In genomic region chr4:127060585-127061290, GRCm38 (mm10) we compare ENCODE assay signal across 7 mouse cellular contexts. TPM values are rescaled to one million over a fixed set of nuclear protein-coding genes. Genes with fewer than 3 reads are reported as not detected.
A peak's percentile ranks its signal among the peaks of the same experiment; 100 is the strongest.
DNase-seq lines count a peak whose midpoint lies in the region; ATAC-seq and TF ChIP-seq lines count a peak whose summit lies in the region.

Gene Zmym1, minus strand, starts transcription at chr4:127061152.

- no peaks in the 10 kb centered on the region for H3K9me3 ChIP-seq in embryonic facial prominence, embryonic 11.5 days (replicated peaks; ENCODE audit: control insufficient read depth, low read length)
- H3K9me3 ChIP-seq in limb, embryonic 12.5 days = no peaks in the 10 kb centered on the region
- H3K9me3 ChIP-seq in midbrain, embryonic 15.5 days = no peaks in the 10 kb centered on the region

- H3K4me3 ChIP-seq in embryonic facial prominence, embryonic 11.5 days (ENCODE audit: low read depth, low read length) = peak within 1 kb of the TSS; percentile 71
- H3K4me3 ChIP-seq in kidney, adult 2 months (ENCODE audit: insufficient read depth, low read depth, low read length) = peak within 1 kb of the TSS; percentile 99
- peak within 1 kb of the TSS; percentile 79 for H3K4me3 ChIP-seq in limb, embryonic 12.5 days (replicated peaks)
- H3K4me3 ChIP-seq in midbrain, embryonic 15.5 days = peak within 1 kb of the TSS; percentile 74
- peak within 1 kb of the TSS; percentile 77 for H3K4me3 ChIP-seq in spleen, adult 2 months (ENCODE audit: extremely low read depth, insufficient read depth, insufficient read length)

- peak; percentile 12 for TF ChIP-seq POLR2A in kidney, adult 2 months (IDR thresholded peaks at IDR 0.05; ENCODE audit: low read depth, low read length)
- peak; percentile 41 for TF ChIP-seq POLR2A in spleen, adult 2 months (IDR thresholded peaks at IDR 0.05; ENCODE audit: low read depth, low read length)

- H3K4me2 ChIP-seq in embryonic facial prominence, embryonic 11.5 days (ENCODE audit: low read depth, low read length) = peak within 1 kb of the TSS; percentile 48
- peak within 1 kb of the TSS; percentile 82 for H3K4me2 ChIP-seq in limb, embryonic 12.5 days
- H3K4me2 ChIP-seq in midbrain, embryonic 15.5 days = peak within 1 kb of the TSS; percentile 76

- TF ChIP-seq CTCF in kidney, adult 2 months (conservative IDR thresholded peaks at IDR 0.05; ENCODE audit: insufficient read depth, insufficient read length, low read depth, low read length) = no peak
- TF ChIP-seq CTCF in spleen, adult 2 months (IDR thresholded peaks at IDR 0.05; ENCODE audit: extremely low read depth, insufficient read depth, insufficient read length, insufficient replicate concordance) = no peak

- peak; percentile 88 for ATAC-seq in embryonic facial prominence, embryonic 11.5 days (replicated peaks; ENCODE audit: insufficient number of reproducible peaks, low FRiP score, low TSS enrichment, low read depth)
- peak; percentile 82 for ATAC-seq in limb, embryonic 12.5 days (ENCODE audit: insufficient number of reproducible peaks, insufficient read depth, low FRiP score, low TSS enrichment, low read depth)
- peak; percentile 86 for ATAC-seq in midbrain, embryonic 15.5 days (replicated peaks)

- H3K27me3 ChIP-seq in embryonic facial prominence, embryonic 11.5 days (ENCODE audit: control insufficient read depth, insufficient read depth, low read length) = no peaks in the 10 kb centered on the region
- H3K27me3 ChIP-seq in kidney, adult 2 months (replicated peaks; ENCODE audit: control insufficient read depth, insufficient read depth, low read length) = no peaks in the 10 kb centered on the region; the same call in 1 of the 2 replicates
- H3K27me3 ChIP-seq in limb, embryonic 12.5 days = no peaks in the 10 kb centered on the region
- no peaks in the 10 kb centered on the region for H3K27me3 ChIP-seq in midbrain, embryonic 15.5 days (replicated peaks)
- no peaks in the 10 kb centered on the region for H3K27me3 ChIP-seq in spleen, adult 2 months (ENCODE audit: control insufficient read depth, insufficient read depth, low read length)

- no peaks in the 10 kb centered on the region; the same call in none of the 2 replicates for H3K36me3 ChIP-seq in embryonic facial prominence, embryonic 11.5 days (replicated peaks; ENCODE audit: control insufficient read depth, insufficient read depth, low read depth, low read length)
- no peaks in the 10 kb centered on the region for H3K36me3 ChIP-seq in kidney, adult 2 months (ENCODE audit: control insufficient read depth, insufficient read depth, low read length)
- peaks cover 28% of the 10 kb centered on the region for H3K36me3 ChIP-seq in limb, embryonic 12.5 days
- peaks cover 3% of the 10 kb centered on the region; the same call in 1 of the 2 replicates for H3K36me3 ChIP-seq in midbrain, embryonic 15.5 days (replicated peaks)
- peaks cover 3% of the 10 kb centered on the region for H3K36me3 ChIP-seq in spleen, adult 2 months (ENCODE audit: control insufficient read depth, insufficient read depth, low read length)

- H3K9ac ChIP-seq in embryonic facial prominence, embryonic 11.5 days (replicated peaks; ENCODE audit: low read length) = peak within 1 kb of the TSS; percentile 85
- H3K9ac ChIP-seq in limb, embryonic 12.5 days (replicated peaks) = peak within 1 kb of the TSS; percentile 75
- H3K9ac ChIP-seq in midbrain, embryonic 15.5 days = peak within 1 kb of the TSS; percentile 71

- H3K4me1 ChIP-seq in embryonic facial prominence, embryonic 11.5 days (ENCODE audit: control insufficient read depth, insufficient read depth, low read length) = no peaks in the 10 kb centered on the region
- no peaks in the 10 kb centered on the region for H3K4me1 ChIP-seq in kidney, adult 2 months (ENCODE audit: control insufficient read depth, insufficient read depth, low read length)
- 0 out of 2 replicates have a peak, but pooled peaks cover 7% of the 10 kb centered on the region for H3K4me1 ChIP-seq in limb, embryonic 12.5 days (replicated peaks)
- H3K4me1 ChIP-seq in midbrain, embryonic 15.5 days = peaks cover 12% of the 10 kb centered on the region
- no peaks in the 10 kb centered on the region for H3K4me1 ChIP-seq in spleen, adult 2 months (ENCODE audit: control insufficient read depth, insufficient read depth, insufficient read length)

- WGBS in embryonic facial prominence, embryonic 11.5 days = 2% methylated on average over 38 of the region's 38 CpGs
- WGBS in kidney, adult 2 months = 1% methylated on average over 38 of the region's 38 CpGs
- WGBS in limb, embryonic 12.5 days = under 1% methylated on average over 38 of the region's 38 CpGs
- 1% methylated on average over 38 of the region's 38 CpGs for WGBS in midbrain, embryonic 15.5 days
- under 1% methylated on average over 38 of the region's 38 CpGs for WGBS in spleen, adult 2 months

- DNase-seq in adrenal gland, postnatal 14 days = peak; percentile 97
- peak; percentile 92 for DNase-seq in embryonic facial prominence, embryonic 11.5 days (ENCODE audit: low spot score)
- peak; percentile 99 for DNase-seq in heart, adult 11 months
- peak; percentile 93 for DNase-seq in kidney, adult 2 months
- peak; percentile 76 to 91 for DNase-seq in spleen, adult 2 months (ENCODE audit: low read depth in 1 of 2, low spot score in 2 of 2)

- no peak within 1 kb of the TSS for H3K27ac ChIP-seq in embryonic facial prominence, embryonic 11.5 days (replicated peaks; ENCODE audit: low read depth, low read length)
- peak within 1 kb of the TSS; percentile 51; the same call in 1 of the 2 replicates for H3K27ac ChIP-seq in kidney, adult 2 months (ENCODE audit: insufficient read depth, low read depth, low read length)
- peak within 1 kb of the TSS; percentile 20; the same call in 1 of the 2 replicates for H3K27ac ChIP-seq in limb, embryonic 12.5 days
- peak within 1 kb of the TSS; percentile 63 for H3K27ac ChIP-seq in midbrain, embryonic 15.5 days
- peak within 1 kb of the TSS; percentile 36 for H3K27ac ChIP-seq in spleen, adult 2 months (ENCODE audit: insufficient read depth, low read length)

RNA-seq across cellular contexts. Expression of gene Zmym1, which starts in this region (rescaled TPM):
- total RNA-seq in adrenal gland, postnatal 14 days (2021) = 8.1 and 9.2 TPM in 2 replicates
- polyA plus RNA-seq in embryonic facial prominence, embryonic 11.5 days (2014; fragmentation: Nextera tagmentation; extraction: Ambion mirVana) = 37.1 and 37.6 TPM in 2 replicates
- 1.0 and 1.3 TPM in 2 replicates for polyA plus RNA-seq in kidney, adult 2 months (2012; rRNA removed)
- 26.2 and 30.2 TPM in 2 replicates for polyA plus RNA-seq in limb, embryonic 12.5 days (2016; fragmentation: Nextera tagmentation; extraction: Ambion mirVana)
- 25.3 and 28.3 TPM in 2 replicates for polyA plus RNA-seq in midbrain, embryonic 15.5 days (2015; fragmentation: Nextera tagmentation; extraction: Ambion mirVana)
- polyA plus RNA-seq in spleen, adult 2 months (2012; rRNA removed) = 1.0 and 1.3 TPM in 2 replicates

Comparison
In these comparisons a context has a peak if more than half of its experiments do, and no peak if none do; other contexts are left out.
1. RNA of gene Zmym1 (polyA plus RNA-seq): 37.1 to 37.6 TPM in embryonic facial prominence, embryonic 11.5 days, 25.3 to 28.3 TPM in midbrain, embryonic 15.5 days and 26.2 to 30.2 TPM in limb, embryonic 12.5 days; 1.0 to 1.3 TPM in kidney, adult 2 months and 1.0 to 1.3 TPM in spleen, adult 2 months; every median in the first group is over 10 times any median in the second.
2. Peak in every context shown above with its lines, with median percentiles within 50 percentile points of each other: DNase-seq, ATAC-seq, H3K4me2 ChIP-seq, H3K4me3 ChIP-seq and H3K9ac ChIP-seq.